In genomic region chr9:114390749-114391075, GRCm38 (mm10) we compare ENCODE assay signal across 8 mouse cellular contexts. TPM values are rescaled to one million over a fixed set of nuclear protein-coding genes. Genes with fewer than 3 reads are reported as not detected.
A peak's percentile ranks its signal among the peaks of the same experiment; 100 is the strongest.
DNase-seq lines count a peak whose midpoint lies in the region; ATAC-seq and TF ChIP-seq lines count a peak whose summit lies in the region.

No protein-coding gene starts in this region.

- DNase-seq in layer of hippocampus, adult 2 months (ENCODE audit: low spot score in 2 of 2), result no peak
- no peak for DNase-seq in layer of hippocampus, postnatal 25 days (ENCODE audit: extremely low spot score in 1 of 2, low spot score in 1 of 2)
- DNase-seq in embryonic facial prominence, embryonic 10.5 days (ENCODE audit: low spot score), result no peak
- DNase-seq in intestine, embryonic 14.5 days (ENCODE audit: low spot score), result no peak
- no peak for DNase-seq in midbrain, postnatal 0 days (ENCODE audit: low spot score)
- no peak for DNase-seq in adrenal gland, adult 8-10 months
- no peak for DNase-seq in layer of hippocampus, adult 8-10 months (ENCODE audit: low spot score in 2 of 2)

- peak overlapping the region; percentile 61 for H3K27ac ChIP-seq in layer of hippocampus, adult 2 months
- H3K27ac ChIP-seq in embryonic facial prominence, embryonic 10.5 days (replicated peaks), result peak overlapping the region; percentile 91
- H3K27ac ChIP-seq in intestine, embryonic 14.5 days (ENCODE audit: low read depth), result peak overlapping the region; percentile 86; the same call in 1 of the 2 replicates
- peak overlapping the region; percentile 19; the same call in 1 of the 2 replicates for H3K27ac ChIP-seq in midbrain, postnatal 0 days (ENCODE audit: low read depth, low read length)

- WGBS in embryonic facial prominence, embryonic 10.5 days, result 6% methylated on average over 10 of the region's 10 CpGs
- 4% methylated on average over 10 of the region's 10 CpGs for WGBS in intestine, embryonic 14.5 days
- WGBS in midbrain, postnatal 0 days, result 4% methylated on average over 10 of the region's 10 CpGs

- peak overlapping the region; percentile 81 for H3K4me3 ChIP-seq in layer of hippocampus, adult 2 months
- peak overlapping the region; percentile 88 for H3K4me3 ChIP-seq in embryonic facial prominence, embryonic 10.5 days
- peak overlapping the region; percentile 83 for H3K4me3 ChIP-seq in intestine, embryonic 14.5 days (ENCODE audit: low read depth, low read length)
- peak overlapping the region; percentile 53 for H3K4me3 ChIP-seq in midbrain, postnatal 0 days (ENCODE audit: low read depth, low read length)

- peaks cover 30% of the 10 kb centered on the region for H3K4me1 ChIP-seq in embryonic facial prominence, embryonic 10.5 days
- peaks cover 15% of the 10 kb centered on the region; the same call in 1 of the 2 replicates for H3K4me1 ChIP-seq in intestine, embryonic 14.5 days (replicated peaks; ENCODE audit: control insufficient read depth, insufficient read depth, low read length)
- no peaks in the 10 kb centered on the region for H3K4me1 ChIP-seq in midbrain, postnatal 0 days (ENCODE audit: insufficient read depth, low read length)

- H3K27me3 ChIP-seq in embryonic facial prominence, embryonic 10.5 days (replicated peaks; ENCODE audit: low read depth, poor library complexity, severe bottlenecking), result no peaks in the 10 kb centered on the region
- no peaks in the 10 kb centered on the region for H3K27me3 ChIP-seq in intestine, embryonic 14.5 days (replicated peaks; ENCODE audit: control insufficient read depth, insufficient read depth, low read length)
- H3K27me3 ChIP-seq in midbrain, postnatal 0 days (ENCODE audit: insufficient read depth, low read length), result no peaks in the 10 kb centered on the region

- H3K36me3 ChIP-seq in embryonic facial prominence, embryonic 10.5 days (replicated peaks), result 0 out of 2 replicates have a peak, but pooled peaks cover 4% of the 10 kb centered on the region
- H3K36me3 ChIP-seq in intestine, embryonic 14.5 days (ENCODE audit: control insufficient read depth, insufficient read depth, low read length), result 0 out of 2 replicates have a peak, but pooled peaks cover 2% of the 10 kb centered on the region
- no peaks in the 10 kb centered on the region for H3K36me3 ChIP-seq in midbrain, postnatal 0 days (ENCODE audit: insufficient read depth, low read length)

- TF ChIP-seq CTCF in layer of hippocampus, adult 2 months (conservative IDR thresholded peaks at IDR 0.05), result no peak
- no peak for TF ChIP-seq CTCF in midbrain, postnatal 0 days (IDR thresholded peaks at IDR 0.05)

- H3K9ac ChIP-seq in intestine, embryonic 14.5 days (ENCODE audit: low read length), result peak overlapping the region; percentile 80
- peak overlapping the region; percentile 62 for H3K9ac ChIP-seq in midbrain, postnatal 0 days (replicated peaks; ENCODE audit: low read length, poor library complexity, severe bottlenecking)

- no peak; the same call in 1 of the 2 replicates for ATAC-seq in intestine, embryonic 14.5 days (replicated peaks; ENCODE audit: low FRiP score, low TSS enrichment, low read depth)
- ATAC-seq in midbrain, postnatal 0 days (ENCODE audit: low FRiP score), result no peak; the same call in 1 of the 2 replicates
- ATAC-seq in megakaryocyte-erythroid progenitor cell, adult 5-6 weeks (replicated peaks; ENCODE audit: low FRiP score, low TSS enrichment, poor library complexity, severe bottlenecking), result no peak

- no peaks in the 10 kb centered on the region for H3K9me3 ChIP-seq in embryonic facial prominence, embryonic 10.5 days
- H3K9me3 ChIP-seq in intestine, embryonic 14.5 days (ENCODE audit: control insufficient read depth, low read length), result no peaks in the 10 kb centered on the region
- H3K9me3 ChIP-seq in midbrain, postnatal 0 days (ENCODE audit: low read length), result no peaks in the 10 kb centered on the region

- H3K4me2 ChIP-seq in intestine, embryonic 14.5 days (ENCODE audit: low read length), result peak overlapping the region; percentile 70
- H3K4me2 ChIP-seq in midbrain, postnatal 0 days (ENCODE audit: low read depth, low read length, poor library complexity, severe bottlenecking), result peak overlapping the region; percentile 84

RNA-seq across cellular contexts. Expression of gene Crtap, which starts 0.2 kb away (rescaled TPM):
- total RNA-seq in layer of hippocampus, adult 2 months (2021), result 1 to 10 TPM; 5.4 to 6.0 TPM
- 1 to 10 TPM; 5.7 to 6.9 TPM for total RNA-seq in layer of hippocampus, postnatal 25 days (2021)
- 44.4 and 52.2 TPM in 2 replicates for polyA plus RNA-seq in embryonic facial prominence, embryonic 10.5 days (2016; fragmentation: Nextera tagmentation; extraction: Ambion mirVana)
- 124 and 126 TPM in 2 replicates for polyA plus RNA-seq in intestine, embryonic 14.5 days (2014; fragmentation: Nextera tagmentation; extraction: Ambion mirVana)
- total RNA-seq in midbrain, postnatal 0 days (2014; rRNA removed), result 12.6 and 21.4 TPM in 2 replicates
- 25.8 and 26.0 TPM in 2 replicates for polyA plus RNA-seq in midbrain, postnatal 0 days (2015; fragmentation: Nextera tagmentation; extraction: Ambion mirVana)
- total RNA-seq in megakaryocyte-erythroid progenitor cell, adult 5-6 weeks (2014; fragmentation: Nextera tagmentation), result 19.9 and 45.0 TPM in 2 replicates
- 13.1 and 13.6 TPM in 2 replicates for total RNA-seq in megakaryocyte-erythroid progenitor cell, adult 5-6 weeks (2017)
- total RNA-seq in adrenal gland, adult 8-10 months (2022), result 100 to 1,000 TPM; 103 to 145 (median 123) TPM
- total RNA-seq in layer of hippocampus, adult 8-10 months (2022), result 1 to 10 TPM; 6.1 to 9.8 (median 8.3) TPM

RNA-seq across cellular contexts. Expression of gene Glb1, which starts 10.2 kb away (rescaled TPM):
- 10 to 100 TPM; 21.9 to 22.1 TPM for total RNA-seq in layer of hippocampus, adult 2 months (2021)
- 10 to 100 TPM; 22.8 to 23.7 TPM for total RNA-seq in layer of hippocampus, postnatal 25 days (2021)
- polyA plus RNA-seq in embryonic facial prominence, embryonic 10.5 days (2016; fragmentation: Nextera tagmentation; extraction: Ambion mirVana), result 22.0 and 22.8 TPM in 2 replicates
- 72.0 and 76.0 TPM in 2 replicates for polyA plus RNA-seq in intestine, embryonic 14.5 days (2014; fragmentation: Nextera tagmentation; extraction: Ambion mirVana)
- 29.6 and 38.0 TPM in 2 replicates for total RNA-seq in midbrain, postnatal 0 days (2014; rRNA removed)
- 32.1 and 35.3 TPM in 2 replicates for polyA plus RNA-seq in midbrain, postnatal 0 days (2015; fragmentation: Nextera tagmentation; extraction: Ambion mirVana)
- total RNA-seq in megakaryocyte-erythroid progenitor cell, adult 5-6 weeks (2014; fragmentation: Nextera tagmentation), result 15.9 and 20.4 TPM in 2 replicates
- total RNA-seq in megakaryocyte-erythroid progenitor cell, adult 5-6 weeks (2017), result 11.5 and 23.4 TPM in 2 replicates
- 10 to 100 TPM; 37.0 to 40.6 (median 38.1) TPM for total RNA-seq in adrenal gland, adult 8-10 months (2022)
- total RNA-seq in layer of hippocampus, adult 8-10 months (2022), result 10 to 100 TPM; 20.2 to 40.0 (median 30.7) TPM

RNA-seq across cellular contexts. Expression of gene Tmppe, which starts 10.2 kb away (rescaled TPM):
- total RNA-seq in layer of hippocampus, adult 2 months (2021), result 10 to 100 TPM; 10.3 to 10.8 TPM
- 1 to 10 TPM; 9.8 TPM for total RNA-seq in layer of hippocampus, postnatal 25 days (2021)
- polyA plus RNA-seq in embryonic facial prominence, embryonic 10.5 days (2016; fragmentation: Nextera tagmentation; extraction: Ambion mirVana), result 11.8 and 14.1 TPM in 2 replicates
- 5.1 and 5.5 TPM in 2 replicates for polyA plus RNA-seq in intestine, embryonic 14.5 days (2014; fragmentation: Nextera tagmentation; extraction: Ambion mirVana)
- 6.4 and 6.6 TPM in 2 replicates for total RNA-seq in midbrain, postnatal 0 days (2014; rRNA removed)
- 6.4 and 7.4 TPM in 2 replicates for polyA plus RNA-seq in midbrain, postnatal 0 days (2015; fragmentation: Nextera tagmentation; extraction: Ambion mirVana)
- 4.5 TPM in 2 replicates for total RNA-seq in megakaryocyte-erythroid progenitor cell, adult 5-6 weeks (2014; fragmentation: Nextera tagmentation)
- total RNA-seq in megakaryocyte-erythroid progenitor cell, adult 5-6 weeks (2017), result 0.75 and 3.7 TPM in 2 replicates
- total RNA-seq in adrenal gland, adult 8-10 months (2022), result 10 to 100 TPM in 3 of 4 experiments, 1 to 10 TPM in 1; 9.2 to 11.6 (median 10.4) TPM
- total RNA-seq in layer of hippocampus, adult 8-10 months (2022), result 10 to 100 TPM; 10.6 to 13.4 (median 12.4) TPM

Comparison
In these comparisons a context has a peak if more than half of its experiments do, and no peak if none do; other contexts are left out.
1. H3K27ac ChIP-seq: peak in every context shown above with its lines; median percentile 91 in embryonic facial prominence, embryonic 10.5 days; 86 in intestine, embryonic 14.5 days; 61 in layer of hippocampus, adult 2 months; 19 in midbrain, postnatal 0 days.